Mouse (Mus musculus): ENCODE measurements around the gene Krt2. TPM values are rescaled to one million over a fixed set of nuclear protein-coding genes. Genes with fewer than 3 reads are reported as not detected.

Krt2 gene
- total RNA-seq (2021): not detected

GRCm38 (mm10) chr15:101817875-101818274 lies at the start of gene Krt2:
Gene Krt2, minus strand, starts transcription at chr15:101818169.
- no peak for DNase-seq

- DNase-seq: no peak
Measured at GRCm38 (mm10) chr15:101866754-101867153, 48.8 kb upstream of the Krt2 start.

- DNase-seq: peak; percentile 9
Measured at GRCm38 (mm10) chr15:101860421-101861130, 42.6 kb upstream of the Krt2 start.

- peak; percentile 49 for DNase-seq
Measured at GRCm38 (mm10) chr15:101859735-101860170, 41.8 kb upstream of the Krt2 start.

GRCm38 (mm10) chr15:101858673-101859425 lies 40.9 kb upstream of the Krt2 start:
- DNase-seq: no peak

- no peak for DNase-seq
Measured at GRCm38 (mm10) chr15:101856696-101857095, 38.7 kb upstream of the Krt2 start.

- no peak for DNase-seq
Measured at GRCm38 (mm10) chr15:101855732-101856131, 37.8 kb upstream of the Krt2 start.

- DNase-seq: no peak
Measured at GRCm38 (mm10) chr15:101854294-101854693, 36.3 kb upstream of the Krt2 start.

- no peak for DNase-seq
Measured at GRCm38 (mm10) chr15:101852571-101852970, 34.6 kb upstream of the Krt2 start.

- DNase-seq: no peak
Measured at GRCm38 (mm10) chr15:101850694-101851093, 32.7 kb upstream of the Krt2 start, which contains the start of gene Krt1. Gene Krt1, minus strand, starts transcription at chr15:101850794.

- peak; percentile 36 for DNase-seq
Measured at GRCm38 (mm10) chr15:101845971-101846403, 28.0 kb upstream of the Krt2 start.

GRCm38 (mm10) chr15:101843192-101843591 lies 25.2 kb upstream of the Krt2 start:
- no peak for DNase-seq

- no peak for DNase-seq
Measured at GRCm38 (mm10) chr15:101834784-101835328, 16.9 kb upstream of the Krt2 start.

- DNase-seq: no peak
Measured at GRCm38 (mm10) chr15:101833131-101833530, 15.2 kb upstream of the Krt2 start.

- no peak for DNase-seq
Measured at GRCm38 (mm10) chr15:101829441-101829840, 11.5 kb upstream of the Krt2 start.

GRCm38 (mm10) chr15:101821786-101822185 lies 3.8 kb upstream of the Krt2 start:
- no peak for DNase-seq

GRCm38 (mm10) chr15:101803052-101803822 lies 14.7 kb downstream of the Krt2 start:
- DNase-seq: no peak

- no peak for DNase-seq
Measured at GRCm38 (mm10) chr15:101802296-101802835, 15.6 kb downstream of the Krt2 start, which contains the start of gene Krt73. Gene Krt73, minus strand, starts transcription at chr15:101802346.

GRCm38 (mm10) chr15:101790867-101791266 lies 27.1 kb downstream of the Krt2 start:
- DNase-seq: no peak

- no peak for DNase-seq
Measured at GRCm38 (mm10) chr15:101786360-101786759, 31.6 kb downstream of the Krt2 start, which contains the start of gene Krt72. Gene Krt72, minus strand, starts transcription at chr15:101786460.

- DNase-seq: no peak
Measured at GRCm38 (mm10) chr15:101773420-101773819, 44.5 kb downstream of the Krt2 start.

GRCm38 (mm10) chr15:101772711-101773081 lies 45.3 kb downstream of the Krt2 start:
- DNase-seq: peak; percentile 92
